Mouse (Mus musculus): ENCODE data around the gene Atg2b. TPM values are rescaled to one million over a fixed set of nuclear protein-coding genes. Genes with fewer than 3 reads are reported as not detected.

The Atg2b gene
- polyA plus RNA-seq, 1 experiment from 2014 or later: 6.7 TPM

DNA sequence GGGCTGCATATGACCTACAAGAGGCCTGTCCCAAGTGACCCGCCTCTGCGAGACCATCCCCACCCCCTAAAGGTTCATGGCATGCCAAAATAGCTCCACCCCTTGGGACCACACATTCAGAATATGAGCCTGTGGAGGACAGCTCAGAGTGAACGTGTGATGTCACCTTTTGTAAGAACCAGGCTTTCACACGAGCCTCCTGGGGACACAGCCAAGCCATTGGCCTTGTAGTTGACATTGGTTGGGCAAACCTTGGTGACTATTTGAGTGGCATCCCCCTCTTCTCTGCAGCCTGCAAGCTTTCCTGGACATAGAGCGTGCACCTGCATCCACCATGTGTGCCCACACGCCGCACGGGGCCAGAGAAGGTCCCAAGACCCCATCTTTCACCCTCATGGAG is 97.5 kb downstream of the Atg2b start:
- no peak overlapping the region for H3K4me2 ChIP-seq
- 75% methylated on average over 8 of the region's 8 CpGs for WGBS
- no peak for ATAC-seq (replicated peaks; ENCODE audit: insufficient number of reproducible peaks, insufficient read depth, low FRiP score, low read depth)

DNA sequence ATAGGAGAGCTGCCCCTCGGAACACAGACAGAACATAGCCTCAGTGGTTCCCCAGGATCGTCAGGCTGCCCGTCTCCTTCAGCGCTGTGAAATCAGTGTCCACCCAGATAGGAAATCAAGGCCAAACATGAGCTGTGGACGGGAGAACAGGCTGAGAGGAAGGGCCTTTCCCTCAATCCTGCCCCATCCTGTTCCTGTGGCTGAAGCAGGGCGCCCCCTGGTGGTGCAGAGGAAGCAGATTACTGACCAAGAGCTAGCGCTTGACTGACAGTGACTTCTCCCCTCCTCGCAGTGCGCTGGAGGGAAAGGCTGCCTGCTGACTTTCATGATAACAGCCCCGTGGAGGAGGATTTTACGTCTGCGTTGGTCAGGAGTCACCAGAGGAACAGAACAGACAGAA is 100.2 kb downstream of the Atg2b start:
- 0 out of 2 replicates have a peak, but pooled peaks cover 2% of the 10 kb centered on the region for H3K4me1 ChIP-seq (replicated peaks)
- 14% methylated on average over 12 of the region's 12 CpGs for WGBS
- H3K4me3 ChIP-seq: no peak overlapping the region
- no peak overlapping the region for H3K4me2 ChIP-seq
- H3K27me3 ChIP-seq: peaks cover 2% of the 10 kb centered on the region; the same call in 1 of the 2 replicates
- H3K9me3 ChIP-seq (replicated peaks): no peaks in the 10 kb centered on the region
- peak; percentile 57; the same call in 1 of the 2 replicates for ATAC-seq (replicated peaks; ENCODE audit: insufficient number of reproducible peaks, insufficient read depth, low FRiP score, low read depth)
- H3K36me3 ChIP-seq: no peaks in the 10 kb centered on the region
- H3K27ac ChIP-seq: no peak overlapping the region
- H3K9ac ChIP-seq: no peak overlapping the region

More for the DNA sequence above, 97.5 kb downstream of the Atg2b start:
- Histone ChIP-seq H3K27me3 (peaks cover 2% of the 10 kb centered on the region; the same call in 1 of the 2 replicates), H3K27ac (no peak overlapping the region), H3K9me3 (replicated peaks) (no peaks in the 10 kb centered on the region), H3K9ac (no peak overlapping the region), H3K4me1 (replicated peaks) (0 out of 2 replicates have a peak, but pooled peaks cover 2% of the 10 kb centered on the region), H3K4me3 (no peak overlapping the region), H3K36me3 (no peaks in the 10 kb centered on the region)

DNA sequence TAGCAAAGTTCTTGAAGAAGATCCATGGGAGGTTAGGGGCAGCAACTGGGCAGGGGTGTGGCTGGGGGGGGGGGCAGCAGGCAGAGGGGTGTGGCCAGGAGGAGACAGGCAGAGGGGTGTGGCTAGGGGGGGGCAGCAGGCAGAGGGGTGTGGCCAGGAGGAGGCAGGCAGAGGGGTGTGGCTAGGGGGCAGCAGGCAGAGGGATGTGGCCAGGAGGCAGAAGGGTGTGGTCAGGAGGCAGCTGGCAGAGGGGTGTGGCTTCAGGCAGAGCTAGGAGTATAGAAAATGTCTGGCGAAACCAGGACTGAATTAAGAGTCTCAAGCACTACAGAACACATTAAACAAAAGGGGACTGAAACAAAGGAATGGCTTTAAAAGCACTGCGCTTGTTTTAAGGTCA is 101.5 kb downstream of the Atg2b start:
- Histone ChIP-seq H3K36me3 (no peaks in the 10 kb centered on the region), H3K4me1 (replicated peaks) (0 out of 2 replicates have a peak, but pooled peaks cover 2% of the 10 kb centered on the region), H3K9ac (no peak overlapping the region), H3K4me3 (no peak overlapping the region), H3K9me3 (replicated peaks) (no peaks in the 10 kb centered on the region), H3K27me3 (peaks cover 2% of the 10 kb centered on the region; the same call in 1 of the 2 replicates), H3K4me2 (no peak overlapping the region), H3K27ac (no peak overlapping the region)
- ATAC-seq (replicated peaks; ENCODE audit: insufficient number of reproducible peaks, insufficient read depth, low FRiP score, low read depth): peak; percentile 45; the same call in 1 of the 2 replicates
- 33% methylated on average over 2 of the region's 2 CpGs for WGBS

DNA sequence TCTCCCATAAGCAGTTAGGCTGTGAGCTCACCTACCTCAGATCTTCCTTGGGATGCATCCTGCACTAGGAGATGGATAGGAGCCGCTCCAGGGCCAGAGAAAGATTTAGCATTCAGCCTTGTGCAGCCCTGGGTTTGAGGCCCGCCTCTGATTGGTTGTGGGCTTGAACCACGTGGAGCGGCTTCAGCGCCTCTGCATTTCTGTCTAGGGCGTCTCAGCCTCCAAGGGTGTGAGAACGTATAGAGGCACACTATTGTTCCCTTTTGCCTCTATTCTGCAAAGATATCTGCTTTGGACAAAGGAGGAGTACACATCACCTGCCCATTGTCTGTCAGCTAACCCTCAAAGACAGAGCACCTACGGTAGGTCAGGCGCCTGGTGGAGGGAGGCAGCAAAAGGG is 102.5 kb downstream of the Atg2b start:
- 0 out of 2 replicates have a peak, but pooled peaks cover 2% of the 10 kb centered on the region for H3K4me1 ChIP-seq (replicated peaks)
- H3K9ac ChIP-seq: no peak overlapping the region
- H3K27ac ChIP-seq: no peak overlapping the region
- no peak for ATAC-seq (replicated peaks; ENCODE audit: insufficient number of reproducible peaks, insufficient read depth, low FRiP score, low read depth)
- H3K36me3 ChIP-seq: no peaks in the 10 kb centered on the region
- H3K4me2 ChIP-seq: no peak overlapping the region
- no peaks in the 10 kb centered on the region for H3K9me3 ChIP-seq (replicated peaks)
- WGBS: 73% methylated on average over 9 of the region's 9 CpGs
- H3K27me3 ChIP-seq: peaks cover 2% of the 10 kb centered on the region; the same call in 1 of the 2 replicates
- no peak overlapping the region for H3K4me3 ChIP-seq

DNA sequence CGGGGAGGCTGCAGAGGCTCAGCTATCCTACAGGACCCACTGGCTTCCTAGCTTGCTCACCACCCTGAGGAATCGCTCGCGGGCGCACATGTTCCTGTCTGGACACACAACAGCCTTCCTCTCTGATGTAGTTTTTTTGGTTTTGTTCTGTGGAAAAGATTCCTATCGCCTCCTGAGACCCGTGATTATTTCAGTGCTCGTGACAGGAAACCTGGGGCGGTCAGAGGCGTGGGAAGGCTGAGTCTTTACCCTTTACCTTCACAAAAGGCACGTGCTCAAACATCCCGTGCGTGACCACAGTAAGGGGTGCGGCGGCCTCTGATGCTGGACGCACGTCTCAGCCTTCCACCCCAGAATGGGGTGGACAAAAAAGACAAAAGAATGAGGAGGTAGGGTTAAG is 104.5 kb downstream of the Atg2b start:
- 0 out of 2 replicates have a peak, but pooled peaks cover 2% of the 10 kb centered on the region for H3K4me1 ChIP-seq (replicated peaks)
- no peaks in the 10 kb centered on the region for H3K9me3 ChIP-seq (replicated peaks)
- no peak for ATAC-seq (replicated peaks; ENCODE audit: insufficient number of reproducible peaks, insufficient read depth, low FRiP score, low read depth)
- no peak overlapping the region for H3K27ac ChIP-seq
- WGBS: 74% methylated on average over 17 of the region's 17 CpGs
- no peaks in the 10 kb centered on the region for H3K36me3 ChIP-seq
- no peak overlapping the region for H3K9ac ChIP-seq
- no peak overlapping the region for H3K4me2 ChIP-seq
- H3K4me3 ChIP-seq: no peak overlapping the region
- peaks cover 2% of the 10 kb centered on the region; the same call in 1 of the 2 replicates for H3K27me3 ChIP-seq

DNA sequence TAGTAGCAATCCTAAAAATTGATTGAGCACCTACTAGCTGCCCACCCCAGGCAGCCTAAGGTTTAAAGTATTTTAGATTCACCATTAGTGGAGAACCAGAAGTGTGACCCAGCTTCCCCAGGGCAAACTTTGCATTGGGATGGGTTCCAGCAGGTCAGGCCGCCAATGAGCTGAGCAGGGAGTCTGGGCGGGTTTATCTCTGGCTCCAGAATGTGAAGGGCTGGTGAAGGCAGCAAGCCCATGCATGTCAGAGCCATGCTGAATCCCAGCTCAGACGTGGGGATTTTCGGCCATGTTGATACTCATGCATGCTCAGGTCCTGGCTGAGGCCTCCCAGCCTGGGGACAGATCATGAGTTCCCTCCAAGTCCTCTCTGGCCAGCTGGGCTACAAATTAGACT is 110.7 kb downstream of the Atg2b start:
- 75% methylated on average over 4 of the region's 4 CpGs for WGBS
- ATAC-seq (replicated peaks; ENCODE audit: insufficient number of reproducible peaks, insufficient read depth, low FRiP score, low read depth): no peak
- no peaks in the 10 kb centered on the region for H3K9me3 ChIP-seq (replicated peaks)
- no peak overlapping the region for H3K4me3 ChIP-seq
- H3K36me3 ChIP-seq: no peaks in the 10 kb centered on the region
- no peak overlapping the region for H3K27ac ChIP-seq
- H3K4me1 ChIP-seq (replicated peaks): no peaks in the 10 kb centered on the region
- H3K27me3 ChIP-seq: no peaks in the 10 kb centered on the region; the same call in 1 of the 2 replicates
- H3K9ac ChIP-seq: no peak overlapping the region
- H3K4me2 ChIP-seq: no peak overlapping the region

DNA sequence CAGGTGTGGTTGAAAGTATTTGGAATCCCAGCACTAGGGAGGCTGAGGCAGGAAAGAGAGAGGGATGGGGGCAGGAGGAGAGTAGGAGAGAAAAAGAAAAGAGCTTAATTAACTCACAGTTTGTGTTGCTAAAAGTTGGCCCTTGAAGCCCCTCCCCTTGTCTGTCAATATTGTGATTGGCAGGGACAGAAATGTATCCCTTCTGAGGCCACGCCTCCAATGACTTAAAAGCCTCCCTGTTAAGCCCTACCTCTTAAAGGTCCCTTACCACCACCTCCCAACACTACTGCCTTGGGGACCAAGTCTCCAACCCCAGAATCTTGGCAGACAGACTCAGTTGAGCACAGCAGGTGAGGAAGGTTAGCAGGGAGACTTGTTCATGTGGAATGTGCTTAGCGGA is 112.4 kb downstream of the Atg2b start:
- Histone ChIP-seq H3K4me2 (no peak overlapping the region), H3K27ac (no peak overlapping the region), H3K27me3 (no peaks in the 10 kb centered on the region; the same call in 1 of the 2 replicates), H3K4me1 (replicated peaks) (no peaks in the 10 kb centered on the region), H3K36me3 (no peaks in the 10 kb centered on the region), H3K4me3 (no peak overlapping the region), H3K9ac (no peak overlapping the region), H3K9me3 (replicated peaks) (no peaks in the 10 kb centered on the region)
- ATAC-seq (replicated peaks; ENCODE audit: insufficient number of reproducible peaks, insufficient read depth, low FRiP score, low read depth): no peak
- 81% methylated on average over 2 of the region's 2 CpGs for WGBS

DNA sequence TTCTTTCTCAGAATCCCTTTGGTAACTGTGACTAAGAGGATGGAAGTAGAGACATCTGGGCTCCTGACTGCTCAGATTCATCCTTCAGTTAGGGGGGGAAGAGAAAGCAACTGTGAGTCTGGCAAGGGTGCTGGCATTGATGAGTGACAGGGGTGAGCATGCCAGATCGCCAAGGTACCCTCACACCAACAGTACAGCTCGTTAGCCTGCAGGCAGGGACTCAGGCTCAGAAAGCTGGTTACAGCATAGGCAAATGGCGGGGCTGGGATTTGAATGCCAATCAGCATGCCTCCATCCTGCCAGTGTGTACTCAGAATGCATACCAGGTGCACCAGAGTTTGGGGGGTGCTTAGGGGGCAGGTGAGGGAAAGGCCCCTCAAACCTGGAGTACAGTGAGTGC is 113.1 kb downstream of the Atg2b start:
- H3K4me2 ChIP-seq: no peak overlapping the region
- H3K4me1 ChIP-seq (replicated peaks): no peaks in the 10 kb centered on the region
- no peak for ATAC-seq (replicated peaks; ENCODE audit: insufficient number of reproducible peaks, insufficient read depth, low FRiP score, low read depth)
- peaks cover 4% of the 10 kb centered on the region; the same call in 1 of the 2 replicates for H3K9me3 ChIP-seq (replicated peaks)
- no peak overlapping the region for H3K27ac ChIP-seq
- H3K27me3 ChIP-seq: no peaks in the 10 kb centered on the region; the same call in 1 of the 2 replicates
- no peak overlapping the region for H3K9ac ChIP-seq
- H3K4me3 ChIP-seq: no peak overlapping the region
- 76% methylated on average over 3 of the region's 3 CpGs for WGBS
- H3K36me3 ChIP-seq: no peaks in the 10 kb centered on the region

Other genes starting within 250 kb of the Atg2b start
- gene D430019H16Rik, start 231.4 kb downstream of the Atg2b start, polyA plus RNA-seq (2015; fragmentation: Nextera tagmentation; extraction: Ambion mirVana): 0.24 and 0.43 TPM in 2 replicates
- gene Bdkrb2, start 122.0 kb downstream of the Atg2b start, polyA plus RNA-seq (2015; fragmentation: Nextera tagmentation; extraction: Ambion mirVana): 0.77 and 1.6 TPM in 2 replicates
- gene Bdkrb1, start 82.1 kb downstream of the Atg2b start, polyA plus RNA-seq (2015; fragmentation: Nextera tagmentation; extraction: Ambion mirVana): 0.30 TPM in 1 of 2 replicates, not detected in the other
- gene Gskip, start 382 bp downstream of the Atg2b start, polyA plus RNA-seq (2015; fragmentation: Nextera tagmentation; extraction: Ambion mirVana): 19.9 and 20.5 TPM in 2 replicates
- gene Ak7, start 20.8 kb upstream of the Atg2b start, polyA plus RNA-seq (2015; fragmentation: Nextera tagmentation; extraction: Ambion mirVana): 0.22 and 0.26 TPM in 2 replicates
- 148 and 150 TPM in 2 replicates for gene Papola, start 99.5 kb upstream of the Atg2b start, polyA plus RNA-seq (2015; fragmentation: Nextera tagmentation; extraction: Ambion mirVana)

Data from heart, embryonic 15.5 days (tissue).